Mouse (Mus musculus): ENCODE data around the gene Cldn7. TPM values are rescaled to one million over a fixed set of nuclear protein-coding genes. Genes with fewer than 3 reads are reported as not detected.

Cldn7 gene
- total and polyA plus RNA-seq, 3 experiments, result 0.31 to 0.36 TPM; not detected in 1

GRCm38 (mm10) chr11:69968793-69969192, 4.2 kb downstream of the Cldn7 start:
- Histone ChIP-seq H3K27ac (ENCODE audit: control insufficient read depth, low read depth, low read length) (no peak overlapping the region), H3K79me2 (ENCODE audit: control insufficient read depth, insufficient read depth, low read length, poor library complexity) (no peaks in the 10 kb centered on the region), H3K4me1 (ENCODE audit: control insufficient read depth in 1 of 2, insufficient read depth in 2 of 2, low read length in 2 of 2) (peaks cover 0 to 4% of the 10 kb centered on the region in 2 experiments; a peak in 2 of 4 replicates), H3K36me3 (ENCODE audit: control insufficient read depth in 1 of 2, insufficient read depth in 2 of 2, low read length in 2 of 2) (peaks cover 4 to 19% of the 10 kb centered on the region in 2 experiments), H3K9ac (ENCODE audit: control insufficient read depth, low read depth, low read length, poor library complexity, severe bottlenecking) (no peak overlapping the region), H3K9me3 (replicated peaks; ENCODE audit: insufficient read depth, low read length) (no peaks in the 10 kb centered on the region), H3K27me3 (ENCODE audit: control insufficient read depth in 1 of 2, insufficient read depth in 2 of 2, low read length in 2 of 2) (no peaks in the 10 kb centered on the region), H3K4me3 (ENCODE audit: control insufficient read depth in 1 of 2, insufficient read depth in 1 of 2, low read depth in 2 of 2, low read length in 2 of 2) (no peak overlapping the region)
- no peak for DNase-seq (ENCODE audit: low read depth, low spot score)
- TF ChIP-seq UBTF (IDR thresholded peaks at IDR 0.05; ENCODE audit: borderline replicate concordance, insufficient read depth, low read depth, low read length) (no peak), CHD1 (IDR thresholded peaks at IDR 0.05; ENCODE audit: low read depth, low read length) (no peak), POLR2AphosphoS2 (IDR thresholded peaks at IDR 0.05; ENCODE audit: low read length) (peak; percentile 13; the same call in 1 of the 2 replicates), SMC3 (IDR thresholded peaks at IDR 0.05; ENCODE audit: low read depth, low read length) (no peak), USF1 (IDR thresholded peaks at IDR 0.05; ENCODE audit: low read depth, low read length) (no peak)

DNA sequence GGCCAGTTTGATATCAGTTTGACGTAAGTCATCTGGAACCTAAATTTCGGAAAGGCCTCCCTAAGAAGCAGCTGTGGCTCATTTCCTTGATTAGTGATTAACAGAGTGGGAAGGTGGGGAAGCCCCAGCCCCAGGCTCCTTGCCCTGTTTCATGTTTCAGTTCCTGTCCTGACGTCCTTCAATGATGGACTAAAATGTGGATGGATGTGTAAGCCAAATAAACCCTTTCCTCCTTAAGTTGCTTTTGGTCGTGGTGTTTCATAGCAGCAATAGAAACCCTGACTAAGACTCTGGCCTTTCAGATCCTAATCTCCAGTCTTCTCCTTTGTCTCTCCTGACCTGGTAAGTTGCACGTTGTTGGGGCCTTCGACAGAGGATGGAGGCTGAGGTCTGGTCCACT, 5.6 kb downstream of the Cldn7 start:
- no peaks in the 10 kb centered on the region for H3K79me2 ChIP-seq (ENCODE audit: control insufficient read depth, insufficient read depth, low read length, poor library complexity)
- H3K4me3 ChIP-seq (ENCODE audit: control insufficient read depth in 1 of 2, insufficient read depth in 1 of 2, low read depth in 2 of 2, low read length in 2 of 2), result no peak overlapping the region
- H3K4me1 ChIP-seq (ENCODE audit: control insufficient read depth in 1 of 2, insufficient read depth in 2 of 2, low read length in 2 of 2), result peaks cover 0 to 4% of the 10 kb centered on the region in 2 experiments; a peak in 2 of 4 replicates
- peaks cover 4 to 25% of the 10 kb centered on the region in 2 experiments for H3K36me3 ChIP-seq (ENCODE audit: control insufficient read depth in 1 of 2, insufficient read depth in 2 of 2, low read length in 2 of 2)
- no peak overlapping the region for H3K9ac ChIP-seq (ENCODE audit: control insufficient read depth, low read depth, low read length, poor library complexity, severe bottlenecking)
- no peak overlapping the region for H3K27ac ChIP-seq (ENCODE audit: control insufficient read depth, low read depth, low read length)
- no peak for TF ChIP-seq CTCF (IDR thresholded peaks at IDR 0.05 in 2 of 3, conservative IDR thresholded peaks at IDR 0.05 in 1 of 3; ENCODE audit: control insufficient read depth in 1 of 3, insufficient read depth in 1 of 3, low read depth in 2 of 3, low read length in 3 of 3, poor library complexity in 1 of 3, severe bottlenecking in 1 of 3)
- TF ChIP-seq UBTF (IDR thresholded peaks at IDR 0.05; ENCODE audit: borderline replicate concordance, insufficient read depth, low read depth, low read length), result no peak
- no peak for TF ChIP-seq HCFC1 (IDR thresholded peaks at IDR 0.05; ENCODE audit: low read depth, low read length)
- TF ChIP-seq ZC3H11A (IDR thresholded peaks at IDR 0.05; ENCODE audit: low read depth, low read length), result no peak
- no peak for TF ChIP-seq ELF1 (IDR thresholded peaks at IDR 0.05; ENCODE audit: low read depth, low read length)
- TF ChIP-seq USF2 (IDR thresholded peaks at IDR 0.05; ENCODE audit: borderline replicate concordance in 1 of 2, insufficient read depth in 1 of 2, low read depth in 1 of 2, low read length in 2 of 2), result no peak
- no peak for TF ChIP-seq MEF2A (IDR thresholded peaks at IDR 0.05; ENCODE audit: extremely low read depth, insufficient replicate concordance, low read depth, low read length, poor library complexity, severe bottlenecking)
- TF ChIP-seq RCOR1 (IDR thresholded peaks at IDR 0.05; ENCODE audit: low read depth, low read length), result no peak
- TF ChIP-seq KAT2A (conservative IDR thresholded peaks at IDR 0.05; ENCODE audit: low read depth, low read length), result no peak
- TF ChIP-seq MYC (IDR thresholded peaks at IDR 0.05; ENCODE audit: low read depth, low read length), result no peak
- TF ChIP-seq NRF1 (IDR thresholded peaks at IDR 0.05; ENCODE audit: insufficient read depth, low read depth, low read length, poor library complexity, severe bottlenecking), result no peak
- TF ChIP-seq TAL1 (IDR thresholded peaks at IDR 0.05; ENCODE audit: low read length), result no peak
- no peak for TF ChIP-seq ZKSCAN1 (IDR thresholded peaks at IDR 0.05; ENCODE audit: low read depth, low read length)
- no peak for TF ChIP-seq BHLHE40 (IDR thresholded peaks at IDR 0.05; ENCODE audit: borderline replicate concordance, low read depth, low read length)
- TF ChIP-seq ETS1 (IDR thresholded peaks at IDR 0.05; ENCODE audit: low read depth, low read length), result no peak
- H3K9me3 ChIP-seq (replicated peaks; ENCODE audit: insufficient read depth, low read length), result no peaks in the 10 kb centered on the region
- H3K27me3 ChIP-seq (ENCODE audit: control insufficient read depth in 1 of 2, insufficient read depth in 2 of 2, low read length in 2 of 2), result no peaks in the 10 kb centered on the region
- DNase-seq (ENCODE audit: low read depth, low spot score), result no peak
